Mouse (Mus musculus): Measurements from ENCODE around the gene Hist1h1d. TPM values are rescaled to one million over a fixed set of nuclear protein-coding genes. Genes with fewer than 3 reads are reported as not detected.

The Hist1h1d gene
- total and polyA plus RNA-seq, 2 experiments from 2014 or later, result 0.04 to 23.4 TPM

DNA sequence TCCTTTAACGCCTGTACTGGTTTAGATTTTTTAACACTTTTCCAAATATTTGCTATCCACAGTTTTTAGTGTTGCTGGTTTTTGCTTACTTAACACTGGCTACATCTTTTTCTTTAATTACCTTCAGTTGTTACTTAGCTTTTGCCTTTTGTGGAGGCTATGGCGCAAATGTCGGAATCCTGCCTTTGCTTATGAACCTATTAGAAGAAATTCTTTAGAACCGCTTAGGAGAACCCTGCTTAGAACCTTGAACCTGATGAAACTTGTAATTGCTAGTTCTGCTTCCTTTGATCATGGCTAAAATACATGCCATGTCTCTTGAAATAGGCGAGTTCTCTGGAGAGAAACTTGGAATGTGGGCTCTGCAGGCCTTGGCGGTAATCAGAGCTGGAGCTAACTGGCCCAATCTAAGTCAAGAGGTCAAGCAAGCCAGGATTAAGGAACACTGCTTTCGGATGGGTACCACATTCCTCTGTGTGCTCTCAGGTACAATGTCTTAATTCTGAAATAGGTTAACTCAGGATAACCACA lies 23.4 kb downstream of the Hist1h1d start:
- DNase-seq (ENCODE audit: low spot score) (no peak), ATAC-seq (ENCODE audit: low FRiP score) (no peak)
- Histone ChIP-seq H3K4me1 (ENCODE audit: insufficient read depth, low read length) (0 out of 2 replicates have a peak, but pooled peaks cover 8% of the 10 kb centered on the region), H3K36me3 (ENCODE audit: insufficient read depth, low read length) (no peaks in the 10 kb centered on the region), H3K4me3 (ENCODE audit: low read depth, low read length) (peak overlapping the region; percentile 38), H3K4me2 (ENCODE audit: low read depth, low read length, poor library complexity, severe bottlenecking) (peak overlapping the region; percentile 53), H3K27ac (ENCODE audit: low read depth, low read length) (no peak overlapping the region), H3K9me3 (ENCODE audit: low read length) (no peaks in the 10 kb centered on the region), H3K27me3 (ENCODE audit: insufficient read depth, low read length) (no peaks in the 10 kb centered on the region), H3K9ac (replicated peaks; ENCODE audit: low read length, poor library complexity, severe bottlenecking) (no peak overlapping the region)
- 10% methylated on average over 7 of the region's 7 CpGs for WGBS
- no peak for TF ChIP-seq CTCF (IDR thresholded peaks at IDR 0.05)

GRCm38 (mm10) chr13:23576906-23577639 lies 24.0 kb downstream of the Hist1h1d start:
- 55% methylated on average over 6 of the region's 6 CpGs for WGBS
- Histone ChIP-seq H3K4me2 (ENCODE audit: low read depth, low read length, poor library complexity, severe bottlenecking) (0 out of 2 replicates have a peak overlapping the region, but pooled peaks have one; percentile 53), H3K9me3 (ENCODE audit: low read length) (no peaks in the 10 kb centered on the region), H3K27me3 (ENCODE audit: insufficient read depth, low read length) (no peaks in the 10 kb centered on the region), H3K9ac (replicated peaks; ENCODE audit: low read length, poor library complexity, severe bottlenecking) (no peak overlapping the region), H3K4me3 (ENCODE audit: low read depth, low read length) (no peak overlapping the region), H3K27ac (ENCODE audit: low read depth, low read length) (no peak overlapping the region), H3K4me1 (ENCODE audit: insufficient read depth, low read length) (peaks cover 10% of the 10 kb centered on the region; the same call in 1 of the 2 replicates), H3K36me3 (ENCODE audit: insufficient read depth, low read length) (no peaks in the 10 kb centered on the region)
- no peak for TF ChIP-seq CTCF (IDR thresholded peaks at IDR 0.05)
- DNase-seq (ENCODE audit: low spot score), result no peak
- no peak for ATAC-seq (ENCODE audit: low FRiP score)

DNA sequence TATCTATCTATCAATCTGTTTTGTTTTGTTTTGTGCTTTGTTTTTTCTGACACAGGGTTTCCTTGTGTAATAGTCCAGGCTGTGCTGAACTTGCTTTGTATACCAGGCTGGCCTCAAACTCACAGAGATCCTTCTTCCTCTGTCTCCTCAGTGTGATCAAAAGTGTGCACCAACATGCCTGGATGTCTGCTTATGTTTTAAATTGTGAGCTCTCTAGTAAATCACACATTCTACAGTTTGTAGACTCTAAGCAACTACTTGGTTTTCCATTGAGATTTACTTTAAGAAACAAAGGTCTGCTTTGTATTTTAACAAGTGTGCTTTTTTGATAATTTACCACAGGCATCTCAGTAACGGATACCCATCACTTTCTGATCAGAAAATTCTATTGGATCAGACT lies 24.8 kb downstream of the Hist1h1d start:
- Histone ChIP-seq H3K27ac (ENCODE audit: low read depth, low read length) (no peak overlapping the region), H3K4me2 (ENCODE audit: low read depth, low read length, poor library complexity, severe bottlenecking) (no peak overlapping the region), H3K4me1 (ENCODE audit: insufficient read depth, low read length) (peaks cover 10% of the 10 kb centered on the region; the same call in 1 of the 2 replicates), H3K9me3 (ENCODE audit: low read length) (no peaks in the 10 kb centered on the region), H3K36me3 (ENCODE audit: insufficient read depth, low read length) (no peaks in the 10 kb centered on the region), H3K4me3 (ENCODE audit: low read depth, low read length) (no peak overlapping the region), H3K27me3 (ENCODE audit: insufficient read depth, low read length) (no peaks in the 10 kb centered on the region), H3K9ac (replicated peaks; ENCODE audit: low read length, poor library complexity, severe bottlenecking) (no peak overlapping the region)
- 98% methylated on average over 1 of the region's 1 CpGs for WGBS
- ATAC-seq (ENCODE audit: low FRiP score), result no peak
- no peak for DNase-seq (ENCODE audit: low spot score)
- no peak for TF ChIP-seq CTCF (IDR thresholded peaks at IDR 0.05)

DNA sequence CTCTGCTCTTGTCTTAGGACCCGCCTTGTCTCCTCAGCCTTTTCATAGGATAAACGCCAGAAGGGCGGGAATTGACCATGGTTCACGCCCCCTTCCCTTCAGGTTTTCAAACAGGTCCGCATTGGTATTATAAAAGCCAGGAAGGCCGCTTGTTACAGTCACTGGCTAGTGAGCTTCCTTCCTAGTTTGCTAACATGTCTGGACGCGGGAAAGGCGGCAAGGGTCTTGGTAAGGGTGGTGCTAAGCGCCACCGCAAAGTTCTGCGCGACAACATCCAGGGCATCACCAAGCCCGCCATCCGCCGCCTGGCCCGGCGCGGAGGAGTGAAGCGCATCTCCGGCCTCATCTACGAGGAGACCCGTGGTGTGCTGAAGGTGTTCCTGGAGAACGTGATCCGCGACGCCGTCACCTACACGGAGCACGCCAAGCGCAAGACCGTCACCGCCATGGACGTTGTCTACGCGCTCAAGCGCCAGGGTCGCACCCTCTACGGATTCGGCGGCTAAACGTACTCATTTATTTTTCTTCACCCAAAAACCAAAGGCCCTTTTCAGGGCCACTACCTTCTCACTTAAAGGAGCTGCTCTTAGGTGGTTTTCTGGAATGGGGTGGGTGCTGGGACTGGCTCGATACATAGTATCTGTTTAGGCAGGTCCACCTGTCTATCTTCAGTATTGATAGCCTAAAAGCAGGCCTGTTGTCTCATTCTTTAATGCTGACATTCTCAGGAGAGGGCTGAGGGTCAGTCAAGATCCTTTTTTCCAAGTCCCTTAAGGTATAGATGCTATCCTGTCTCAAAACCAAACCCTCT lies 28.6 kb downstream of the Hist1h1d start, which contains the start of gene Hist1h4d:
Gene Hist1h4d (plus strand): TSS at position 191 of the 811 bp plus-strand sequence.
- Histone ChIP-seq H3K4me2 (ENCODE audit: low read depth, low read length, poor library complexity, severe bottlenecking) (peak within 1 kb of the TSS; percentile 83), H3K4me1 (ENCODE audit: insufficient read depth, low read length) (peaks cover 3% of the 10 kb centered on the region; the same call in 1 of the 2 replicates), H3K9ac (replicated peaks; ENCODE audit: low read length, poor library complexity, severe bottlenecking) (peak within 1 kb of the TSS; percentile 46), H3K27me3 (ENCODE audit: insufficient read depth, low read length) (no peaks in the 10 kb centered on the region), H3K9me3 (ENCODE audit: low read length) (no peaks in the 10 kb centered on the region), H3K27ac (ENCODE audit: low read depth, low read length) (peak within 1 kb of the TSS; percentile 59), H3K36me3 (ENCODE audit: insufficient read depth, low read length) (no peaks in the 10 kb centered on the region), H3K4me3 (ENCODE audit: low read depth, low read length) (peak within 1 kb of the TSS; percentile 44)
- ATAC-seq (ENCODE audit: low FRiP score) (peak; percentile 89), DNase-seq (ENCODE audit: low spot score) (peak; percentile 99)
- no peak for TF ChIP-seq CTCF (IDR thresholded peaks at IDR 0.05)
- WGBS, result under 1% methylated on average over 42 of the region's 43 CpGs

- WGBS, result 5% methylated on average over 6 of the region's 6 CpGs
Measured at GRCm38 (mm10) chr13:23582219-23583056, 29.4 kb downstream of the Hist1h1d start.

More at GRCm38 (mm10) chr13:23582219-23583056, 29.4 kb downstream of the Hist1h1d start:
- H3K27me3 ChIP-seq (ENCODE audit: insufficient read depth, low read length), result no peaks in the 10 kb centered on the region
- H3K4me3 ChIP-seq (ENCODE audit: low read depth, low read length), result peak overlapping the region; percentile 44
- H3K9me3 ChIP-seq (ENCODE audit: low read length), result no peaks in the 10 kb centered on the region
- no peak for TF ChIP-seq CTCF (IDR thresholded peaks at IDR 0.05)
- peak overlapping the region; percentile 83 for H3K4me2 ChIP-seq (ENCODE audit: low read depth, low read length, poor library complexity, severe bottlenecking)
- DNase-seq (ENCODE audit: low spot score), result no peak
- H3K4me1 ChIP-seq (ENCODE audit: insufficient read depth, low read length), result peaks cover 3% of the 10 kb centered on the region; the same call in 1 of the 2 replicates
- H3K27ac ChIP-seq (ENCODE audit: low read depth, low read length), result peak overlapping the region; percentile 59; the same call in 1 of the 2 replicates
- H3K36me3 ChIP-seq (ENCODE audit: insufficient read depth, low read length), result no peaks in the 10 kb centered on the region
- H3K9ac ChIP-seq (replicated peaks; ENCODE audit: low read length, poor library complexity, severe bottlenecking), result no peak overlapping the region; the same call in 1 of the 2 replicates
- ATAC-seq (ENCODE audit: low FRiP score), result no peak

Data from midbrain, postnatal 0 days (tissue).